Comparison of ENCODE assay signal across 15 mouse cellular contexts in genomic region chr6:115815041-115815440, GRCm38 (mm10).
"Had no signal": no experiment of that assay in that cellular context is flagged by ENCODE, and none has a peak within 500 bp of the region (broad histone marks: within the 10 kb centered on the region; RNA-seq: fewer than 3 reads in every experiment).

No protein-coding gene starts in this region.

- H3K27ac ChIP-seq: neural tube, embryonic 13.5 days; neural tube, embryonic 15.5 days; stomach, embryonic 15.5 days; stomach, postnatal 0 days had no signal

- H3K4me2 ChIP-seq: neural tube, embryonic 13.5 days; neural tube, embryonic 15.5 days; stomach, embryonic 15.5 days had no signal

- H3K4me3 ChIP-seq: neural tube, embryonic 13.5 days; neural tube, embryonic 15.5 days; stomach, embryonic 15.5 days had no signal

- H3K4me1 ChIP-seq: neural tube, embryonic 13.5 days; neural tube, embryonic 15.5 days; stomach, embryonic 15.5 days had no signal

- DNase-seq: retina, postnatal 1 day; right cerebral cortex, adult 18-20 months; right cerebral cortex, postnatal 14 days; right cerebral cortex, postnatal 25 days; right cerebral cortex, postnatal 4 days; spleen, adult 18-20 months; thymus, adult 18-20 months; thymus, adult 2 months; thymus, postnatal 14 days; thymus, postnatal 25 days; thymus, postnatal 36 days had no signal

- H3K36me3 ChIP-seq: neural tube, embryonic 13.5 days; neural tube, embryonic 15.5 days; stomach, embryonic 15.5 days had no signal

- H3K9me3 ChIP-seq: neural tube, embryonic 13.5 days; neural tube, embryonic 15.5 days; stomach, embryonic 15.5 days had no signal

- H3K27me3 ChIP-seq: neural tube, embryonic 13.5 days; neural tube, embryonic 15.5 days; stomach, embryonic 15.5 days had no signal

- H3K9ac ChIP-seq: neural tube, embryonic 13.5 days; stomach, embryonic 15.5 days had no signal
